Mouse (Mus musculus): ENCODE results near the gene Ryr3. TPM values are rescaled to one million over a fixed set of nuclear protein-coding genes. Genes with fewer than 3 reads are reported as not detected.
A peak's percentile ranks its signal among the peaks of the same experiment; 100 is the strongest.

Gene Ryr3
- total RNA-seq (2021), result 1 to 10 TPM in 1 of 2 experiments, under 1 TPM in 1; 0.69 to 2.1 TPM
- long read RNA-seq, experiment 1, partial matches to known transcripts, result 0 of 3 reads
- long read RNA-seq, experiment 1, other reads (novel, unspliced or antisense), result 3 of 3 reads
- long read RNA-seq, experiment 2, result 0 reads

DNA sequence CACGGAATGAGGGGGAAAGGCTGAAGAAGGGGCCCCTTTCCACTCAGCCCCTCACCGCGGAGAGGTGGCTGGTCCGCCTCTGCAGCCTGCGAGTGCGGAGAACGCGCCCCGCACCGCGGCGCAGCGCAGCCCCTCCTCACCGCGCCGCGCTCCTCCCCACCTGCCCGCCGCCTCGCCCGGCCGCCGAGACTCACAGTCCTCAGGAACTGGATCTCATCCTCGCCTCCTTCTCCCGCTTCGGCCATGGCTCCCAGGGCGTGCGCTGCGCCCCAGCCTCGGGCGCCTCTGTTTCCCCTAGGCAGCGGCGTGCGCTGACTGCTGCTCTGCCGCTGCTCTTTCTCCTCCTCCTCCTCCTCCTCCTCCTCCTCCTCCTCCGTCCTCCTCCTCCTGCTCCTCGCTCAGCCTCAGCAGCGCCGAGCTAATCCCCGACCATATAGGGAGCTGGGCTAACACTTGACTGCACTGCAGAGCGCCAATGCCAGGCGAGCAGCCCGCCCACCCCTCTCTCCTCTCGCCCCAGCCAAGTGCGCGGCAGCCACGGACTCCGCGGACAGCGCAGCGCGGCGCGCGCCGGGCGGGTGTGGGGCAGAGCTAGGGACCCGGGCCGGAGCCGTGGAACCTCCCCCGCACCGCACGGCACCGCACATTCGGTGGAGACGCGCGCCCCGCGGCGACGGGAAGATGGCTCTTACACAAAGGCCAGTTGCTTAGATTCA, at the start of gene Ryr3:
Ryr3 (minus strand) TSS at position 351 of the 716 bp plus-strand sequence.
- peak; percentile 4 to 7 for DNase-seq

DNA sequence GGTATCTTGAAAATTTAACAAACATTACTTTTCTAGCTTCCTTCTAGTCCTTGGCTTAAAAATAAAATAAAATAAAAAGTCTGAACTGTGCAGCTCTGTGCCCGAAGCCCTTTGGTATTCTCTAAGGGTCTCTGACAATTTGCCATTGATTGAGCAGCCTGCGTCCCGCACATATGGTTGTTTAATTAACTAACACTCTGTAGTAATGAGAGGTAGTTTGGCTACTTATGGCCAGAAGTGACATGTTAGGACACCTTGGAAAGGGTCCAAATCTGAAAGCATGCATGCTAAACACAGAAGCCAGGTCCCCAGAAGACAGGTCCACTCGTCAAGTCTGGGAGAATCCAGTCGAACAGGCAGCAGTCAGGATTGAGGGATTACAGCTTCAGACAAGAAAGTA, 22.0 kb upstream of the Ryr3 start:
- no peak for DNase-seq

DNA sequence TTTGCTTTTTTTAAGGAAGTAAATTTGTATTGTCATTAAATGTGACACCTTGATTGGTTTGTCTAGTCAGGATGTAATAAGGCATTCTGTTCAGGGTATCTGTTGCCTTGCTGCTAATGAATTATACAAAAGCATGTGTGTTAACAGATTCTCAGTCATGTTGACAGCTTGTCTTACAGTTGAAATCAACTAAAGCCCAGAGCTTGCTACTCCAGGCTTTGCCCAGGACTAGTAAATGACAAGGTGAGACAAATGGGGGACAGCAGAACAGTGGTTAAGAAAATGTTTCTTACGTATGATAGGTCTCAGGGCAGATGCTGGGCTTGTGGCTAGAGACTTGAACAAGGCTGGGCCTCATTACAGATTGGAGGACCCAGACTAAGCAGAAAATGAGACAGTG, 20.1 kb upstream of the Ryr3 start:
- DNase-seq, result no peak

DNA sequence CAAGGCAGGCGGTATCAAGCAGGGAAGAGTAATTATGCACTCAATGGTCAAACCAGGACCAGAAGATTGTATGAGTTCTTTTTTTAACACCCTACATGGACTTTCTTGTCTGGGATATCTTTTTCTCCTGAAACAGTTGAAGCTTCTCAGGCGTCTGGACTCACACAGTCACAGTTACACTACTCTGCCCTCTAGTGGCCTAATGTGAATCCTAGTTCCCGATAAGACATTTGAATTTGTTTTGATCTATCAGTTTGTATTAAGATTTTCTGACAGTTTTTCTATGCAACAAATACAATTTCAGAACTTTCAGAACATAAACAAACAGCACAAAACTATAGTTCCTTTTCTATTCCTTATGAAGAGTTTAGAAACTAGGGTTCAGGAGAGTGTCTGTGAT, 17.7 kb upstream of the Ryr3 start:
- peak; percentile 4 to 38 for DNase-seq

DNA sequence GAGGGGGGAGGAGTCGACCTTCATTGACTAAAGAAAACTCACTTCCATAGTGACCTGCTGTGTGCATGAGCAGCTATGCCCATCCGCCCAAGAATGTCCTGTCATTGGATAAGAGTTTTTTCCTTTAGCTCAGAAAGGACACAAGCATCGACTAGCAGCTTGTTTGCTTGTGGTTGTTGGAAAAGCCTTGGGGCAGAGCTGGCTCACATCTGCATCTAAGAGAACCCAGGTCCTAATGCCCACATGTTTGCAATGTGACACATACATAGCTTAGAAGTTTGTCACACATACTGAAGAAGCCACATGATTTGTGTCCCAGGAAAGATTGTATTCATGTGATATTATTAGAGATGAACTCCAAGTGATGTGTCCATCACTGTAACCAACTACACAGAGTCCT, 16.5 kb upstream of the Ryr3 start:
- no peak for DNase-seq

DNA sequence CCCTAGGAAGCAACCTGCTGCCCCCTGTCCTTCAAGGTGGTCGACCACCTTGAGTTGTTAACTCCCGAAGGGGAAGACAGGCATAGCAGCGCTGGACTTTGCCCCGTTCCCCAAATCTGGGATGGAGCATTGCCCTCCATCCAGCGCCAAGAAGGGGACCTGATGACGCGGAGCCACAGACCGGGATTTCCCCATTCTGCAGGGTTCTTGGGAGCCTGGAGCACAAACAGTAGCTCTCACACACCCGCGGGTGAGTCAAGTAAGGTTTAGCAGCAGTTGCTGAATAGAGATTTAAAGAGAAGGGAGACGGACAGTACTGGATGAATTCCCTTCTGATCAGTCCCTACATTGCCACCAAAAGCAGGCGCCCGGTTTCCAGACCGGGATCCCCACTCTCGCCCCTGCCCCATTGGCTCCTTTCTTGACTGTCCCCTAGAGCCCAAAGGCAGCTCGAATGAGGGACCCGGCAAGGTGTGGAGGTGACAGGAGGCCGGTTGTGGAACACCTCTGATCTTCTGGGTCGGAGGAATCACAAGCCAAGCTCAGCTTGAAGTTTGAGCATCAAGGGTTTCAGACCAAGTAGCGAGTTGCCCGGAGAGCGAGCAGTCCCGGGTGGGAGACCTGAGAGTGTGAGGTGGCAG, 671 bp downstream of the Ryr3 start:
- no peak for DNase-seq

DNA sequence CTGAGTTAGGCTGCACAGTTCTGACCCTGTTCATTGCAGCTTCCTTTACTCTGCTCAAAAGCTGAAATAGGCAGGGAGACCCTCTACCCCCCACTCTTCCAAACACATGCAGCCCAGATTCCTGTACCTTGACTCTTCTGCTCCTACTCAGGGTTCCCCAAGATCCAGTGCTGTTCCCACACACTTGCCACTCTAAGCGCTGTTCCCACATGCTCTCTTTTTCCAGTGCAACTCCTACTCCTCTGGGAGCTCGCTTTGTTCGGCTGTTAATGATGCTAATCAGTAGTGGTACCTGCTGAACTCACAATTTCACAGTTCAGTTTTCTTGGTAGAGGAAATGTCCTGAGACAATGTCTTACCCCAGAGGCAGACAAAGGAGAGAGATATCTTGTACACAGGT, 6.9 kb downstream of the Ryr3 start:
- no peak for DNase-seq

DNA sequence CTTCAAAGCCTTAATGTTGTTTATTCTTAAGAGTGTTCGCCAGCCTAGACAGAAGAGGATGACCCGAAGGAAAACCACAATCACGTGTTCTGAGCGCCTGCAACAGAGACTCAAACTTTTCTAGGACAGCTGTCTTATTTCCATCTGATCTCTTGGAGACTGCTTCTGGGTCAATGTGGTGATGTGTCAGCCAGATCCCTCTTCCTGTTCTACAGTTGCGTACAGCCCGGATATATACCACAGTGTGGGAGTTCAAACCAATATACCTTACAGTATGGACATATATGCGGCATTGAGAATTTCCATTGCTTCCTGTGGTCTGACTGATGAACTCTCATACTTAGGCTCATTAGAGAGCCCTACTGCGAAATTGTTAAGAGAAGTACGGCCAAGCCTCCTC, 7.6 kb downstream of the Ryr3 start:
- DNase-seq, result no peak

DNA sequence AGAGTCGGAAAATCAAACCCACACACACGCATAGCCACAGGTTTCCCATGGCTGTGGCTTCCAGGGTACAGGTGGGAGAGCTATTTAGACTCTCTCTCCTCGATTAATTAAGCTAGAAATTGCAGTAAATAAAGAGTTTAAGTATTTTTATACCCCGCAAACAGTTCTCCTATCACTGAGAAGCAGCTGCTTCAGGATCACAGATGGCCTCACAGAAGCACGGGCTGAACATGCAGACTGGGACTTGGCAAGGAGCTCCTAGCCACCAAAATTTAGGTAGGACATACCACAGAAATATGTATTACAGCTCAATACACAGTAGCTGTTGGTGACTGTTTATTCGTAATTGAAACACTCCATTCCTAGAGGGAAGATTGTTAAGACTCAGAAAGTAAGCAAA, 14.0 kb downstream of the Ryr3 start:
- DNase-seq, result no peak

DNA sequence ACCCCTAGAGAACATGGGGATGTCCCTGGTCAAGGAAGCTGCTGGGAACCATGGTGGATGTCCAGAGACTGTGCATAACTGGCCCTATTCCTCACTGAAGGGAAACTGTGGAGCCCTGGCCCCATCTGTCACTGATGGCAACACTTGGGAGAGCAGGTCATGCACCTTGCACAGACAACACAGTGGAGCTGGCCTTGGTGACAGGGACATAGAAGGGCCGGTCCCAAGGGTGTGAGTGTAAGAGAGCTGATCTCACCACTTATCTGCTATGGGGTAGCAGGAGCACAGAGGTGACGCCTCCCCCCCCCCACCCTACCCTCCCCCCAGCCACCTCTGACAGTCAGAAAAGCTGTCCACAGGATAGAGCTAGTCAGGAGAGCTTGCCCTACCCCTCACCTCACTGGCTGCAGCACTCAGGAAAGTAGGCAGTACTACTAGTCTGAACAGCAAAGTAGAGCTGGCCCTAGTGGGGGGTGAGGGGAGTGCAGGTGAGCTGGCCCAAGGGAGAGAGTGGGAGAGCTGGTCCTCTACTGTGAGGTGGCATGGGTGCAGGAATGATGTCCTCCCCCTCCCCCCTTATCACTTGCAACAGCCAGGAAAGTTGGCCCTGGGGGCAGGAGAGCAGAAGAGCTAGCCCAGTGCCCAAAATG, 17.7 kb downstream of the Ryr3 start:
- no peak for DNase-seq

DNA sequence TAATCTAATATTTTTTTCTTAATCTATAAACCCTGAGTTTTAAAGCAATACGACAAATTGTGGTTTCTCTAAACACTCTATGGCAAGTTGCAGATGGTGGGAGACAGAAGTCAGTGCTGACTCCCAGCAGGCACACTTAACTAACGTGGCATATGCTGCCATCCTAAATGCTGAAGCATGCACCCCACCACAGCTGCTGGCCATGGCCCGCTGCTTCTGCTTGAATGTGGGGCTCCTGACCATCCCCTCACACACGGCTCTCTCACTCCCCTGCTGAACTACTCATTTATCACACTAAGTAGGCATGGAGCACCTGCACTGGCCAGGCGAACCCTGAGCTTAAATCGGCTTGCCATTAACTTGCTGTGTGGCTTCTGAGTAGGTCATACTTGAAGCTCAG, 29.7 kb downstream of the Ryr3 start:
- DNase-seq, result no peak

DNA sequence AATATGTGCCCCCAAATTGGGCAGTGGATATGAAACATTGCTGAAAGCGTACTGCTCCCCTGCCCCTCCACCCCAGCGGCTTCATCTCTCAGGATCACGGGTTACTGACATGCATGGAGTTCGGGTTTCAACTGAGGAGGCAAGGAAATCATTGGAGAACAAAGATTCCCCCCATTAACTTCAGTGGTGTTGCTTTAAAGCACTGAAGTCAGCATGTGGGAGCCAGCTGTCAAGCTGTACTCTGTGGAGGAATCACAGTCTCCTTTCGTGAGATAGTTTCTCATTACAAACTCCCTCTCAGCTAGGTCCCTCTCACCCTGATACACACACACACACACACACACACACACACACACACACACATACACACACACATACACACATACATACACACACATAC, 35.2 kb downstream of the Ryr3 start:
- DNase-seq, result no peak

DNA sequence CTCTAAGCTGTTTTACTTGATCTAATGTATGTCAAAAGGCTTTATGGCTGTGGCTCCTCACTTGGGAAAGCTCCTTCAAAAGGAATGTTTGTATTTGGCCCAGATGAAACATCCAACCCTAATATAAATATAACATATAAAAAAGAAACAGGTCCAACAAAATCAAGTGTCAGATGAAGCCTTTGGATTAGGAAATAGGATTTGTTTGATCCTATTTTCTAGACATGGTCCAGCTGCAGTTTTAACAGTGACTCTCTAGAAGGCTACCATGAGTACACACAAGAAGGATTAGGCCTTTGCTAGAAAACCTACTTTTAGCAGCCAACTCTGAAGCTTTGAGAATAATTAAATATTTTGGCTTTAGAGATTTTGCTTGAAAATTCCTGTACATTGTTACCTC, 38.8 kb downstream of the Ryr3 start:
- DNase-seq, result no peak

DNA sequence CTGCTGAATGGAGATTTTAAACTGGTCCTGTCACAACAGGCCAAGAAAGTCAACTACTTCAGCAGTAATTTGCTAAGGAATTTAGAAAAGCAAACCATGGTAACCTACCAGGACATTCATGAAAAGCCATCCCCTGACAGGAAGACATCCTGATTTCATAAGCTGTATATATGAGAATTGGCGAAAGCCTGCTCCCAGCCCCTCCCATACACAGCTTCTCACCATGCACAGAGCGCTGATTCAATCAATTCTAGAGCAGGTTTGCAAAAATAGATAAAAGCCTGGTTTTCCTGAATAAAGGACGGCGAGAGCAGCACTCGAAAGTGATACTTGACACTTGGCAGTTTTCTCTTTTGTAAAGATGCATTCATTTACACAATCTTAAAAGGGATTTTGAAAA, 40.6 kb downstream of the Ryr3 start:
- DNase-seq, result no peak

DNA sequence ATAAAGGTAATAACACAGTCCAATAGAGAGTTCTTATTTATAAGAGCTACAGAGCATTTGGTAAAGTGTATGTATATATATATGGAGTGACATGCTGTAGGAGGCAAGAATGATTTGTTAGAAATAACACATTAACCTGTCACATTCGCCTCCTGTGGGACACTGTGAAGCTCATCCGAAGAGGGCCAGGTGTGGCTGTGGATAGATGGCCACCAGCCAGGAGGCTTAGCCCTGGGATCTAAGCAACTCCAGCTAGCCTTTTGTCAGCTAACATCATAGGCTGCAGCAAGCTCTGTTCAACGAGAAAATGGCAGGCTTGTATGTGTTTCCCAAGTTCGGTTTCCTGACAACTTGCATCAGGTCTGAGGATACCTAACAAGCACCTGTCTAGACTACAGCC, 48.8 kb downstream of the Ryr3 start:
- no peak for DNase-seq

DNA sequence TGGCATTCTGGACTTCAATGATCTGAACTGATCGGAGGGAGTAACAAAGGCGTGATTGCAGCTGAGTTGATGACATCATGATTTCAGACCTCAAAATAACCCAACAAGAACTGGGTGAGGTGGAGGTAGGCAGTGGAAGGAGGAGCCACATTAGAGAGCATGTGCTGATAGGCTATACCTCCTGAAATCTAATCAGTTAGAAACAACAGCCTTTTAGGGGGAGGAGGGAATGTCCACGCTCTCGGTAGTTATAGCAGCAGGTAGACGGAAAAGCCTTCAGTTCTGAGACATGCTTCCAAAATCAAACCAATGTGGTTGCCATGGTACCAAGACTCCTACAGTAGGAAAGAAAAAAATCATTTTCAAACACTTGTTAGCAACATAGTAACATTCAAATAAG, 55.4 kb downstream of the Ryr3 start:
- no peak for DNase-seq

DNA sequence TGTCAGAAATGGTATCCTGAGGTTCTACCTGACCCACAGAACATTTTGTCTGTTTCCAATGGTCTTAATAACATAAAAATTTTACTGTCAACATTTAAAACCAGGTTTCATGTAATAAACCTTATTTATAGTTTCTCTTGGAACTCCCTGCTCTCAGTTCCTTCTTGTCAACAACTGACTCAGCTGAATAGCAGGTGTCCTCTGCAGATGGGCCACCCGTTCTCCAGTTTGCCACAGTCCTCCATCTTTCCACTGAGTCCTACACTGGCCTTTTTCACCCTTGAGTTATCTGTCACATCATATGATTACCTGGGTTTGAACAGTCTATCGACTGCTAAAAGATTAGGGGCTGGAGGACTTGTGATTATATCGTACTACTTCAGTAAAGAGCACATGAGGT, 79.1 kb downstream of the Ryr3 start:
- no peak for DNase-seq

DNA sequence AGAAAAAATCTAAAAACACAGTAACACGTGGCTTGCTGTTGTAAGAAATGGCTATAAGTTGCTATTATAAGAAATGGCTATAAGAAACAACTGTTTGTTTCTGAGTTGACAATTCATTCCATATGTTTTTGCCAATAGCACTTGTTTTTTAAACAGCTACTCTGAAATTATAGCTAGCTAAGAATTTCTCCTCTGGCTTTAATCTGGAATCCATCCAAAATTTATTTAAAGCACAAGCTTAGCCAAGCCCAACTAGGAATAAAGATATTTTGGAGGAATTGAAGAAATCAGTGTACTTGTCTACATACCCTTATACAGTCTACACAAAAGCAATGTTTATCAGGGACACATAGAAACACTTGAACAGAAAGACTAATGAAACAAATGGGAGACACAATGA, 93.4 kb downstream of the Ryr3 start:
- DNase-seq, result no peak

DNA sequence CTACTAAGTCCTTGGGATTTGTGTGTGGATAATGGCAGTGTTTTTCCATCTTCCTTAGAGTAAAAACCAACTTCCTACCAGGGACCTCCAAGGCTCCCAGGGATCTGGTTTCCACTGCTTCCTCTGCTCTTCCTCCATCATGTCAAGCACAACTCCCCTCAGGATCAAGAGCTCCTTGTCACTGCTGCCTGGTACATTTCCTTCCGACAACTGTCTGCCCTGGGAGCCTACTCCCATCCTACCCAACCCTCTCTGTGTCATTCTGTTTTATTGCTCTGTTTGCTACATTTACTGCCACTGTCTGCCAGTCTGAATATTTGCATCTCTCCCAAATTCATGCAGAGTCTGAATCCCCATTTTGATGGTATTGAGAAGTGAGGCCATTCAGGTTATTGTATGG, 97.8 kb downstream of the Ryr3 start:
- DNase-seq, result no peak

DNA sequence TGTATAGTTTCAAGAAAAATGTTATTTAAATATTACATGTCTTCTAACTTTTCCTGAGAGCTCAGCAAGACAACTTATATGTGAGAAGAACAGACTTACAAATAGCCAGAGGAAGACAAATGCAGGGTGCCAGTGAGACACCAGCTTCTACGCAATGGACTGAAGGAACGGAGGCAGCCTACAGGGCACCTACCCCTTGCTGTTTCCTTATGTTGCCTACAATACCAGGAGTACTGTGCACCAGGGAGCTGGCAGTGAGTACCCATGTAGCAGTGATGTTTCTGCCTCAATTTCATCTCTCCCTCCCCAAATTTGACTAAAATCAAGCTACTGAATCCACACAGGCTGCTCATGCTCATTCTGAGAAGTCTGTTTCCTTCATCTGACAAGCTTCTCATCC, 100.1 kb downstream of the Ryr3 start:
- no peak for DNase-seq

DNA sequence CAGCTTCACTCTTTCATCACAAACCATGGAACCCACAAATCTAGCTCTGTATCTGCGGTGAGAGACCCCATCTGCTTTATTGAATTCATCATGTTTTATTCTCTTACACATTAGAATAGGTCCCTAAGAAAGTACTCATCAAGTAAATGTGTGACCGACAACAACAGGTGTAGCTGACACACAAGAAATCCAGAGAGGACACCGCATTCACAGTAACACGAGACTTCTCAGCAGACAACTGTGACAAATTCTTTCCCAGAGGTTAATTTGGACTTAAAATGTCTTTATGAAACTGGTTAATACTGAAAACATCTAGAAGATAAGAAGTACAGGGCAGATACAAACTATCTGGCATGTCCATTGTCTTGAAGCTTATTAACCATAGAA, 101.0 kb downstream of the Ryr3 start:
- DNase-seq, result no peak

DNA sequence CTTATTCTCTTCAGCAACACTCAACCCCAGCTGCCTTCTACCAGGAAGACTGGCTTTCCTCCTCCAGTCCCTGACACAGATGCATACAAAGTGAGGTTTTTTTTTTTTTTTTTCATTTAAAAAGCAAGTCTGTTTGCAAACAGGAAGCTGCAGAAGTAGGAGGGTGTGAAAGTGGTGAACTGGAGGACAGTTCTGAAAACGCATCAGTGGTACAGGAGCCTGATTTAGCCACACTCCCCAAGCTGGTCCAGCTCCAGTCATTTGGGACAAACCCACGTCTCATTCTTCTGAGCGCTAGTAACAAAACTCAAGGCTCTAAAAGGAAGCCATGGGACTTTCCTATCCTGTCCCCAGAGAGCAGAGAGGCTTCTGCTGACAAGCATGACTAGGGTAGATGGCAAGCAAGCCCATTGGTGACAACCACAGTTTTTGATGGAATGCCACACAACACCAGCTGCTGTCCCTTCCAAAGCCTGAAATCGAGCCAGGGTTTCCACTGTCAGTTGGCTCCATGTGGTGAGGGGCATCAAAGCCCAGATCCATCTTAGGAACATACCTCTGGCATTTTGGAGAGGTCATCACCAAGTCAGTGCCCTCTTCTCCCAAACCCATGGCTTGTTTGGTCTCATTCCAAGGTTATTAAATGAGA, 101.5 kb downstream of the Ryr3 start:
- DNase-seq, result no peak

DNA sequence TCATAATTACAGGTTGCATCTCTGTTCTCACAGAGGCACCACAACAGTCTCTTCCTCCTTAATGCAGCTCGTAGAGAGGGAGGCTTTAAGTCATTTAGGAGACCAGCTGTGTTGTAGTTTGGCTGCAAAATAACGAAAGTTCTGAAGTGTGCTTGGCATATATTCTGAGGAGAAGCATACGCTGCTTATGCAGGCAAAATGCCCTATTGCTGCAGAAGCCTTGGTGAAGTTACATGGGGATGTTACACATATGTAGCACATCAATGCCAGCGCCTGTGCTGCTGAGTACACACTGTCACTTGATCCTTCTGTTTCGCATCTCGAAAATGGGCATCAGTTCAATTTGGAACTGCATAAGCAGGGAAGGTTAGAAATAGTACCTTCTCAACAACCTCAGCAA, 112.3 kb downstream of the Ryr3 start:
- DNase-seq, result no peak
